Mouse (Mus musculus) limb, embryonic 12.5 days (tissue): ENCODE measurements at regions not wholly inside any gene's neighbourhood (a gene's known extent, or its start where the extent isn't known, plus 50 kb on each side); places are given as distances from the start of the nearest gene placed in this dataset.

Source experiments
- ATAC-seq: fragments of 200-750 bp; cut with Nextera tagmentation; 2 replicates; pipeline ENCODE4 v1.8.0; 2017; ENCODE audit warnings: low read depth, moderate TSS enrichment; ENCODE audit not compliant: insufficient number of reproducible peaks, insufficient read depth, low FRiP score, low TSS enrichment
- H3K27ac ChIP-seq: fragments of 300-500 bp; sonication (generic); 2 replicates; pipeline ENCODE4 v1.5.1; 2016; ENCODE audit warnings: mild to moderate bottlenecking, moderate library complexity
- H3K27me3 ChIP-seq: fragments of 300-500 bp; sonication (generic); 2 replicates; pipeline ENCODE4 v1.6.1; 2016; ENCODE audit warnings: mild to moderate bottlenecking, moderate library complexity
- H3K36me3 ChIP-seq: fragments of 300-500 bp; sonication (generic); 2 replicates; pipeline ENCODE4 v1.6.1; 2016; ENCODE audit warnings: mild to moderate bottlenecking, moderate library complexity
- H3K4me1 ChIP-seq: fragments of 300-500 bp; sonication (generic); replicated peaks from 2 replicates; pipeline ENCODE4 v1.6.1; 2016
- H3K4me2 ChIP-seq: fragments of 300-500 bp; sonication (generic); 2 replicates; pipeline ENCODE4 v1.6.1; 2016; ENCODE audit warnings: mild to moderate bottlenecking, moderate library complexity
- H3K4me3 ChIP-seq: fragments of 300-500 bp; sonication (generic); replicated peaks from 2 replicates; pipeline ENCODE4 v1.5.1; 2016; ENCODE audit warnings: mild to moderate bottlenecking
- H3K9ac ChIP-seq: fragments of 300-500 bp; sonication (generic); replicated peaks from 2 replicates; pipeline ENCODE4 v1.6.1; 2016; ENCODE audit warnings: mild to moderate bottlenecking, moderate library complexity
- H3K9me3 ChIP-seq: fragments of 300-500 bp; sonication (generic); 2 replicates; pipeline ENCODE4 v1.6.1; 2016; ENCODE audit warnings: mild to moderate bottlenecking, moderate library complexity
- WGBS: fragments of 180-500 bp; shearing (Covaris S2); methylation state at CpG from one replicate; pipeline ENCODE4 v1.1.7; 2016; 5-methylcytosine and 5-hydroxymethylcytosine counted together

DNA sequence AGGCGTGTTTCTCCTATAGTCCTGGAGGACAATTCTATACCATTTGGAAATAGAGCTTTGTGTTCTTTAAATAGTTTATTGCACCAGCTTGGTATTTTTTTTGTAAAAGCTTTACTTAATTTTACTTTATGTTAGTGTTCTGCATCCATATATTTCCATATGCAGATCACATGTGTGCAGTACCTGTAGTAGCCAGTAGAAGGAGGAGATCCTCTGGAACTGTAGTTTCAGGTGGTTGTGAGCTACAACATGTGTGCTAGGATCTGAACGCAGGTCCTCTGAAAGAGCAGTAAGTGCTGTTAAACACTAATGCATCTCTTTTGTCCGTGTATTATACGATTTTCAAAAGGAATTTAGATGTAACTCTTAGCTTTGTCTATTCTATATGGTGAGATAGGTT is 335.2 kb downstream of the Gm21750 start:
- Histone ChIP-seq H3K36me3 (no peaks in the 10 kb centered on the region), H3K9ac (no peak overlapping the region), H3K4me1 (no peaks in the 10 kb centered on the region), H3K4me3 (no peak overlapping the region), H3K9me3 (no peaks in the 10 kb centered on the region), H3K27me3 (no peaks in the 10 kb centered on the region), H3K27ac (no peak overlapping the region), H3K4me2 (no peak overlapping the region)
- WGBS, result 84% methylated on average over 4 of the region's 4 CpGs
- ATAC-seq, result no peak

DNA sequence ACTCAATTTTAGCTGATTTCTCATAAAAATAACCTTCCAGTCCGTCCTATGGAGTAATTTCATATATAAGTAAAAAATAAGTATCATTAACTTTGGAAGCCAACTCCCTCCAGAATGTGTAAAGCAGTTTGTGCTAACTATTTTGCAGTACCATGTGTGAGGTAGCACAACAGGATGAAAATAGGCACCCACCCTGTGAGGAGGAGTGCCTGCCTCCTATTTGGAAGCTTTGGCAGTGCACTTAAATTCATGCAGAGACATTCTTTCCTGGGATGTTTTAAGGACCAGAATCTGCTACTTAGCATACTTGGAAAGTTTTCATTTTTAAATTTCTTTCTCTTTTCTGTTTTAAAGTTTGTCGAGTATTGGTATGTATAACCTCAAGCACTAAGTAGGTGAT is 336.8 kb downstream of the Gm21750 start:
- WGBS, result 92% methylated on average over 2 of the region's 2 CpGs
- no peak overlapping the region for H3K4me2 ChIP-seq

DNA sequence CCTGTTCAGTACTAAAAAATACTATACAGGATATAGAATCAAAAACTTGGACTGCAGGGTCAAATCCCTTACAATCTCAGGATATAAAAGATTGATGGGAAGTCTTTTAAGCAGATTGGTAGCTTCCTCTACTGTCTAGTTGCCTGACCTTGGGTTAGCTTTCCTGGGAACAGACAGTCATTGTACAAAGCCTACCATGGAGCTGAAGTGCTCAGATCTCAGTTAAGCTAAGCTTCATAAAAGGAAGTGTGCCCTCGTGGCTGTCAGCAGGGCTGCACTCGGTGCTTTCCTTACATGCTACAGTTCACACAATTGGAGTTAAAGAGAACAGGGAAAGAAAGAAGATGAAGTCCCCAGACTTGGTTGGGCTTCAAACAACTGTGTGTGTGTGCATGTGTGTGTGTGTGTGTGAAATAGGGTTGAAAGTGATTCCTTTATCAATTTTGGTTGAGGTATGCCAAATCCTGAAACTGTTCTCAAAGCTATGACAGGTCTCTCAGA is 338.4 kb downstream of the Gm21750 start:
- Histone ChIP-seq H3K4me2 (no peak overlapping the region), H3K4me1 (no peaks in the 10 kb centered on the region), H3K27me3 (no peaks in the 10 kb centered on the region), H3K9ac (no peak overlapping the region), H3K36me3 (no peaks in the 10 kb centered on the region), H3K27ac (no peak overlapping the region), H3K4me3 (no peak overlapping the region), H3K9me3 (no peaks in the 10 kb centered on the region)
- WGBS, result 59% methylated on average over 2 of the region's 2 CpGs
- ATAC-seq, result no peak

More for the DNA sequence above, 336.8 kb downstream of the Gm21750 start:
- H3K4me3 ChIP-seq, result no peak overlapping the region
- no peak for ATAC-seq
- H3K9ac ChIP-seq, result no peak overlapping the region
- no peak overlapping the region for H3K27ac ChIP-seq
- no peaks in the 10 kb centered on the region for H3K4me1 ChIP-seq
- H3K36me3 ChIP-seq, result no peaks in the 10 kb centered on the region
- H3K27me3 ChIP-seq, result no peaks in the 10 kb centered on the region
- H3K9me3 ChIP-seq, result no peaks in the 10 kb centered on the region

GRCm38 (mm10) chr14:74006911-74007310 is 345.9 kb downstream of the Gm21750 start:
- 87% methylated on average over 4 of the region's 4 CpGs for WGBS
- Histone ChIP-seq H3K9me3 (no peaks in the 10 kb centered on the region), H3K4me3 (no peak overlapping the region), H3K9ac (no peak overlapping the region), H3K27me3 (no peaks in the 10 kb centered on the region), H3K27ac (no peak overlapping the region), H3K36me3 (no peaks in the 10 kb centered on the region), H3K4me1 (no peaks in the 10 kb centered on the region), H3K4me2 (no peak overlapping the region)
- ATAC-seq, result no peak

- Histone ChIP-seq H3K4me3 (no peak overlapping the region), H3K4me1 (no peaks in the 10 kb centered on the region), H3K9me3 (no peaks in the 10 kb centered on the region), H3K27ac (no peak overlapping the region), H3K4me2 (no peak overlapping the region), H3K27me3 (no peaks in the 10 kb centered on the region), H3K36me3 (no peaks in the 10 kb centered on the region), H3K9ac (no peak overlapping the region)
- ATAC-seq, result no peak
- WGBS, result 81% methylated on average over 1 of the region's 1 CpGs
Observed at GRCm38 (mm10) chr14:74011555-74011954, 350.5 kb downstream of the Gm21750 start.

GRCm38 (mm10) chr14:74019421-74019820 is 358.4 kb downstream of the Gm21750 start:
- H3K4me2 ChIP-seq, result no peak overlapping the region
- no peaks in the 10 kb centered on the region for H3K27me3 ChIP-seq
- WGBS, result 75% methylated on average over 2 of the region's 2 CpGs
- no peaks in the 10 kb centered on the region for H3K9me3 ChIP-seq
- no peak overlapping the region for H3K9ac ChIP-seq
- H3K4me3 ChIP-seq, result no peak overlapping the region
- no peaks in the 10 kb centered on the region for H3K4me1 ChIP-seq
- H3K27ac ChIP-seq, result no peak overlapping the region
- H3K36me3 ChIP-seq, result no peaks in the 10 kb centered on the region
- ATAC-seq, result no peak

DNA sequence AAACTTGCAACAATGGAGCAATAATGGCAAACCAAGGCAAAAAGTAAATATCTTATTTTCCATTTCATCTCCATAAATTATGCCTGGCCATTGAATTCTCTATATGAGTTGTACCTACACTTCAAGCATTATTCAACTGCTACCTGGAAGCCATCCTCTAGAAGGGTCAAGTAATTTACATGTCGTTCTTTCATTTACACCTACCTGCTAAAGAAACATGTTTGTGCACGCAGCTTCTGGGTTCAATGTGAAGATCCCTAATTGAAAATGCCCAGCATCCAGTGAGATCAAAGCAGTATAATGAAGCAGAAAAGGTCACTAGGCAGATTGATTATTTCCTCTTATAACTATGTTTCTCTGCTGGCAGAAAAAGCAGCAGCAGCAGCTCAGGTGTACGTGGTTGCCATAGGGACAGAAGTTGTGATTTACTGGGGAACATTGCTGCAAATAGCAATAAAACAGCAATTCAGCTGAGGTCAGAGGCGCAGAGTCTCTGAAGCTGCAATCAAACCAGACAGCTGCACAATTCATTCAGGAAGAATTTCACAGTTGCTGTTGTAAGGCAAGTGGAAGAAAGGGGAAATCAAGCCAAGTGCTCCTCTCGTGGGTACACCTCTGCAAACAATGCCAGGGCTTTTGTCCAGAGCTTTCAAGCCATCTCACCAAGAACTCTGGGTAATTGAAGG is 386.1 kb downstream of the Gm21750 start:
- Histone ChIP-seq H3K4me2 (no peak overlapping the region), H3K9me3 (no peaks in the 10 kb centered on the region), H3K4me1 (peaks cover 6% of the 10 kb centered on the region), H3K4me3 (no peak overlapping the region), H3K27ac (no peak overlapping the region), H3K27me3 (no peaks in the 10 kb centered on the region), H3K36me3 (no peaks in the 10 kb centered on the region), H3K9ac (no peak overlapping the region)
- peak; percentile 37; the same call in 1 of the 2 replicates for ATAC-seq
- WGBS, result 15% methylated on average over 5 of the region's 5 CpGs

DNA sequence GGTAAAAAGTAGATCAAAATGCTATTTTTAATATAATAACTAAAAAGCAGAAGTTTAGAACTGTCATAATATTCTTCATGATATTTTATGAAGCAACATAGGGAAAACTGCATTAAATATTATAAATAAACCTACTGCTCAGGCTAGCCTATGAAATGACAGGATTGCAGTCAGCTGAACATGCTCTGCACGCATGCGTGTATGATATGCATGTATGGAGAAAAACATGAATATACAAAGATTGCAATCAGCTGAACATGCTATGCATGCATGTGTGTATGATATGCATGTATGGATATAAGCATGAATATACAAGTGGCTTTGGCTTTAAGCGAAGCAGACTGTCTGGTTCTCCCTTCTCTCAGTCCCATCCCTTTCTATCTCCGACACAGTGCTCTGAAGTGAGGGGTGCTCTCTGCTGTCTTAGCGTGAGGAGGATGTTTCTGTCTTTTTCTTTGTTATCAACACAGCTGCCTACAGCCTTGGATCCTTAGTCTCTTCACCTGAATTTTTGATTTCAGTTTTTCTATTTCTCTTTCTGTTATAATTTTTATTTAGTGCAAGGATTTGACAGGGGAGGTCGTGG is 386.8 kb downstream of the Gm21750 start:
- no peak overlapping the region for H3K9ac ChIP-seq
- peaks cover 6% of the 10 kb centered on the region for H3K4me1 ChIP-seq
- no peaks in the 10 kb centered on the region for H3K27me3 ChIP-seq
- H3K27ac ChIP-seq, result no peak overlapping the region
- no peak overlapping the region for H3K4me2 ChIP-seq
- no peaks in the 10 kb centered on the region for H3K9me3 ChIP-seq
- WGBS, result 79% methylated on average over 6 of the region's 6 CpGs
- ATAC-seq, result no peak
- H3K36me3 ChIP-seq, result no peaks in the 10 kb centered on the region
- no peak overlapping the region for H3K4me3 ChIP-seq

- WGBS, result 72% methylated on average over 3 of the region's 3 CpGs
- no peak for ATAC-seq
- Histone ChIP-seq H3K4me2 (no peak overlapping the region), H3K9me3 (no peaks in the 10 kb centered on the region), H3K9ac (no peak overlapping the region), H3K27ac (no peak overlapping the region), H3K27me3 (no peaks in the 10 kb centered on the region), H3K4me3 (no peak overlapping the region), H3K36me3 (no peaks in the 10 kb centered on the region), H3K4me1 (peaks cover 7% of the 10 kb centered on the region)
Observed at GRCm38 (mm10) chr14:74048386-74048785, 387.4 kb downstream of the Gm21750 start.

- Histone ChIP-seq H3K27me3 (no peaks in the 10 kb centered on the region), H3K4me1 (no peaks in the 10 kb centered on the region), H3K36me3 (no peaks in the 10 kb centered on the region), H3K9ac (no peak overlapping the region), H3K9me3 (no peaks in the 10 kb centered on the region), H3K27ac (no peak overlapping the region), H3K4me2 (no peak overlapping the region), H3K4me3 (no peak overlapping the region)
- ATAC-seq, result no peak
Observed at GRCm38 (mm10) chr14:74066051-74066450, 405.0 kb downstream of the Gm21750 start.

DNA sequence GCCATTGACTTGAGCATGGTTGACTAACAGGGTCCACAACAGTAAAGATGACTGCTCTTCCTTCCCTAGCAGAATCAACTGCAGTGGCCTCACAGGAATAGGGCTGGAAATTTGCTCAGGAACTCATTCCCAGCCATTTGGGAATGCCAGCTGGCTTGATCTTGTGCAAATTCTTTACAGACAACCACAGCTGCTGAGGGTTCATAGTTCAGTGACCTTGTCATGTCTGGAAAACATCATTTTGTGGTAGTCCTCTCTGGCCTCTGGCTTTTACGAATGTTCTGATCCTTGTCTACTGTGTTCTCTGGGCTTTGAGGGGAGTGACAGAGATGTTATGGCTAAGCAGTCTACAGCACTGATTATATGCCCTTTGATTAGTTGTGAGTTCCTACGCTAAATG is 432.0 kb downstream of the Gm21750 start:
- no peaks in the 10 kb centered on the region for H3K36me3 ChIP-seq
- no peak overlapping the region for H3K27ac ChIP-seq
- H3K4me2 ChIP-seq, result no peak overlapping the region
- no peak overlapping the region for H3K9ac ChIP-seq
- WGBS, result 63% methylated on average over 2 of the region's 2 CpGs
- no peak for ATAC-seq
- H3K4me1 ChIP-seq, result no peaks in the 10 kb centered on the region
- H3K9me3 ChIP-seq, result no peaks in the 10 kb centered on the region
- H3K4me3 ChIP-seq, result no peak overlapping the region
- H3K27me3 ChIP-seq, result no peaks in the 10 kb centered on the region

GRCm38 (mm10) chr14:74099696-74100095 is 438.7 kb downstream of the Gm21750 start:
- H3K4me2 ChIP-seq, result no peak overlapping the region
- H3K27me3 ChIP-seq, result no peaks in the 10 kb centered on the region
- no peaks in the 10 kb centered on the region for H3K9me3 ChIP-seq
- no peaks in the 10 kb centered on the region for H3K36me3 ChIP-seq
- no peak overlapping the region for H3K9ac ChIP-seq
- H3K4me1 ChIP-seq, result no peaks in the 10 kb centered on the region
- H3K4me3 ChIP-seq, result no peak overlapping the region
- 90% methylated on average over 4 of the region's 4 CpGs for WGBS
- H3K27ac ChIP-seq, result no peak overlapping the region
- no peak for ATAC-seq
